Mouse (Mus musculus): Measurements from ENCODE around the gene Olfr644. TPM values are rescaled to one million over a fixed set of nuclear protein-coding genes. Genes with fewer than 3 reads are reported as not detected.

Gene Olfr644
- polyA plus RNA-seq (2014; fragmentation: Nextera tagmentation; extraction: Ambion mirVana): not detected in 2 replicates

DNA sequence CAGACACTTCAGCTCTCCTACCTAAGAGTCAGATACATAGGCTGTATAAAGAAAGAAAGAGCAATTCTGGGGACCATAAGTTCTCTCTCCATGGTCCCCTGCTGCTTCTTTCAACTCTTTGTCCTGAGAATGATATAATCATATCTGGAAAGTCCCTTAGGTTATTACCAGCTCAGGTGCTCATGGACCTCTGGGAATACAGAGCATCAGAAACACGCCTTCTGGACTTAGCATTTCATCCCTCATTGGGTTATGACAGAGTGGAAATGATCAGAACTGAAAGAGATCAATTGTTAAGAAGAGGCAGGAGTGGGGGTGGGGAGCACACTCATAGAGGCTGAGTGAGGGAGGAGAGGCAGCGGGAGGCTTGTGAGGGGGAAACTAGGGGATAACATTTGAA, at the start of gene Olfr644:
Gene Olfr644, minus strand, starts transcription at position 101 of the 400 bp plus-strand sequence.
- H3K4me1 ChIP-seq (ENCODE audit: control insufficient read depth, insufficient read depth, low read length): no peaks in the 10 kb centered on the region
- 69% methylated on average over 2 of the region's 2 CpGs for WGBS
- H3K36me3 ChIP-seq (ENCODE audit: control insufficient read depth, insufficient read depth, low read length): no peaks in the 10 kb centered on the region
- H3K27ac ChIP-seq (ENCODE audit: low read depth, low read length): no peak within 1 kb of the TSS
- no peak within 1 kb of the TSS for H3K9ac ChIP-seq (ENCODE audit: low read depth, low read length)
- no peak within 1 kb of the TSS for H3K4me2 ChIP-seq (replicated peaks; ENCODE audit: low read depth, low read length)
- no peaks in the 10 kb centered on the region for H3K27me3 ChIP-seq (ENCODE audit: control insufficient read depth, insufficient read depth, low read length)
- H3K9me3 ChIP-seq (ENCODE audit: control insufficient read depth, low read length): no peaks in the 10 kb centered on the region
- no peak for ATAC-seq (ENCODE audit: low FRiP score, low TSS enrichment)
- H3K4me3 ChIP-seq (ENCODE audit: low read length): no peak within 1 kb of the TSS

DNA sequence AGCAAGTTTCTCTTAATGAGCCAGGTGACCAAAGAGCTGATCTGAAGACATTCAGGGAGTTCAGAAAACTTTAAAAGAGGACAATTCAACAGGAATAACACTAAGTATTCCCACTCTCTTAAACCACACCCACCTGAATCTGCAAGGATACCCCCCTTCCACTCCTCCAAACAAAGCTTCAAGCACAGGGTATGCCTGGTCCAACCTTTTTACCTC, 33.0 kb upstream of the Olfr644 start, which contains the start of gene Olfr646:
Gene Olfr646, plus strand, starts transcription at position 117 of the 216 bp plus-strand sequence.
- Histone ChIP-seq H3K4me1 (ENCODE audit: control insufficient read depth, insufficient read depth, low read length) (no peaks in the 10 kb centered on the region), H3K27ac (ENCODE audit: low read depth, low read length) (no peak within 1 kb of the TSS), H3K4me2 (replicated peaks; ENCODE audit: low read depth, low read length) (no peak within 1 kb of the TSS), H3K36me3 (ENCODE audit: control insufficient read depth, insufficient read depth, low read length) (no peaks in the 10 kb centered on the region), H3K4me3 (ENCODE audit: low read length) (no peak within 1 kb of the TSS), H3K9ac (ENCODE audit: low read depth, low read length) (no peak within 1 kb of the TSS), H3K9me3 (ENCODE audit: control insufficient read depth, low read length) (no peaks in the 10 kb centered on the region), H3K27me3 (ENCODE audit: control insufficient read depth, insufficient read depth, low read length) (no peaks in the 10 kb centered on the region)
- ATAC-seq (ENCODE audit: low FRiP score, low TSS enrichment): no peak

GRCm38 (mm10) chr7:104103913-104104756, 32.5 kb upstream of the Olfr644 start:
- Histone ChIP-seq H3K4me2 (replicated peaks; ENCODE audit: low read depth, low read length) (no peak overlapping the region), H3K9ac (ENCODE audit: low read depth, low read length) (no peak overlapping the region), H3K4me3 (ENCODE audit: low read length) (no peak overlapping the region), H3K4me1 (ENCODE audit: control insufficient read depth, insufficient read depth, low read length) (no peaks in the 10 kb centered on the region), H3K27ac (ENCODE audit: low read depth, low read length) (no peak overlapping the region), H3K9me3 (ENCODE audit: control insufficient read depth, low read length) (no peaks in the 10 kb centered on the region), H3K36me3 (ENCODE audit: control insufficient read depth, insufficient read depth, low read length) (no peaks in the 10 kb centered on the region), H3K27me3 (ENCODE audit: control insufficient read depth, insufficient read depth, low read length) (no peaks in the 10 kb centered on the region)
- ATAC-seq (ENCODE audit: low FRiP score, low TSS enrichment): no peak
- 39% methylated on average over 4 of the region's 4 CpGs for WGBS

DNA sequence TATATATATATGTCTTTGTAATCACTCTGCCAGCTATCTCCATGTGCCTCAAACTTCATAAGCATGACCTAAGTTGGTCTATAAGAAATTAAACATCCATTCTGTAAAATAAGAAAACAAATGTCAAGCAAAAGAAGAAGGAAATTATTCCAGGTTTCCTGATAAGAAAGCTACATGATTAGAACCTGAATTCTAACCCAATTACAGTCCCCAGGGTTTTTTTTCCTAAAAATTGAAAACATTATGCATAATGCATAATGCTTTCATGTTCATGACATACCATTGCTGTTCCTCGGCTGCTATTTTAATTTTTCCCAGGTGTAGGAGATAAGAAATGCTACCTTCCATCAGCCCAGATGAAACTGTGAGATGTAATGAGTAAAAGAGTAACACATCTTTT, 13.7 kb upstream of the Olfr644 start, which contains the start of gene Olfr645:
Gene Olfr645, minus strand, starts transcription at position 101 of the 400 bp plus-strand sequence.
- Histone ChIP-seq H3K27me3 (ENCODE audit: control insufficient read depth, insufficient read depth, low read length) (no peaks in the 10 kb centered on the region), H3K4me3 (ENCODE audit: low read length) (no peak within 1 kb of the TSS), H3K4me2 (replicated peaks; ENCODE audit: low read depth, low read length) (no peak within 1 kb of the TSS), H3K9ac (ENCODE audit: low read depth, low read length) (no peak within 1 kb of the TSS), H3K27ac (ENCODE audit: low read depth, low read length) (no peak within 1 kb of the TSS), H3K4me1 (ENCODE audit: control insufficient read depth, insufficient read depth, low read length) (no peaks in the 10 kb centered on the region), H3K36me3 (ENCODE audit: control insufficient read depth, insufficient read depth, low read length) (no peaks in the 10 kb centered on the region), H3K9me3 (ENCODE audit: control insufficient read depth, low read length) (no peaks in the 10 kb centered on the region)
- no peak for ATAC-seq (ENCODE audit: low FRiP score, low TSS enrichment)
- WGBS: 74% methylated on average over 1 of the region's 1 CpGs

GRCm38 (mm10) chr7:104061345-104061744, 10.3 kb downstream of the Olfr644 start, which contains the start of gene 4930516K23Rik:
Gene 4930516K23Rik, minus strand, starts transcription at chr7:104061445.
- H3K9me3 ChIP-seq (ENCODE audit: control insufficient read depth, low read length): no peaks in the 10 kb centered on the region
- ATAC-seq (ENCODE audit: low FRiP score, low TSS enrichment): no peak
- H3K36me3 ChIP-seq (ENCODE audit: control insufficient read depth, insufficient read depth, low read length): no peaks in the 10 kb centered on the region
- H3K9ac ChIP-seq (ENCODE audit: low read depth, low read length): no peak within 1 kb of the TSS
- no peak within 1 kb of the TSS for H3K27ac ChIP-seq (ENCODE audit: low read depth, low read length)
- no peak within 1 kb of the TSS for H3K4me2 ChIP-seq (replicated peaks; ENCODE audit: low read depth, low read length)
- H3K4me1 ChIP-seq (ENCODE audit: control insufficient read depth, insufficient read depth, low read length): no peaks in the 10 kb centered on the region
- no peaks in the 10 kb centered on the region for H3K27me3 ChIP-seq (ENCODE audit: control insufficient read depth, insufficient read depth, low read length)
- 67% methylated on average over 2 of the region's 2 CpGs for WGBS
- no peak within 1 kb of the TSS for H3K4me3 ChIP-seq (ENCODE audit: low read length)

DNA sequence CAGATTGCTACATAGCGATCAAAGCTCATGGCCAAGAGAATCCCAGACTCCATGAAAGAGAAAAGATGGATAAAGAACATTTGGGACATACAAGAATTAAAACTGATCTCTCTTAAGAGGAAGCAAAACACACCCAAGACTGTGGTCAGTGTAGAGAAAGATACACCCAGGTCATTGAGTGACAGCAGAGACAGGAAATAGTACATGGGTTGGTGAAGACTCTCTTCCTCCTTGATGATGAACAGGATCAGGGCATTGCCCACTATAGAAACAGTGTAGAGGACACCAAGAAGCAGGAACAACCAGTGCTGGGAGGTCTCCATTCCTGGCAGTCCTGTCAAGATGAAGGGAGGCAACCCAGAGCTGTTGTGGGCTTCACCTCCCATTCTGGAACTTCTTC, 12.5 kb downstream of the Olfr644 start:
- H3K9ac ChIP-seq (ENCODE audit: low read depth, low read length): no peak overlapping the region
- no peak for ATAC-seq (ENCODE audit: low FRiP score, low TSS enrichment)

DNA sequence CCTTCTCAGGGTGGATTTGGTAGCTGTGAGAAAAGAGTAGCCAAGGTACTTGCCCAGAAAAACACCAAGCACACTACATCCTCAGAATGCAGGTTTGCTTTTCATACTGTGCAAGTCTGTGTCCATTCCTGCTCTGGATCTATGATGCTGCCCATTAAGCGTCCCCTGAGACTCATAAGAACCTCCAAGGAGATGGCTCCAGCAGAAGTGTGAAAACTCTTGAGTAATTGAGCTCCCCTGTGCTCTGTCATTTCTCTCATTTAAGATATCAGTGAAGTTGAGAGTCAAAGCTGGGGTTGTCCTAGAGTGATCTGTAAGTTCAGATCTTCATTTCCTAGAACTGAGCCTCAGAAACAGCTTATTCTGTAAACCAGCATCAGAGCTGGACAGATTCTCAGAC, 19.1 kb downstream of the Olfr644 start, which contains the start of gene Olfr642:
Gene Olfr642, minus strand, starts transcription at position 101 of the 400 bp plus-strand sequence.
- no peak within 1 kb of the TSS for H3K4me3 ChIP-seq (ENCODE audit: low read length)
- H3K27ac ChIP-seq (ENCODE audit: low read depth, low read length): no peak within 1 kb of the TSS
- H3K9ac ChIP-seq (ENCODE audit: low read depth, low read length): no peak within 1 kb of the TSS
- H3K4me1 ChIP-seq (ENCODE audit: control insufficient read depth, insufficient read depth, low read length): no peaks in the 10 kb centered on the region
- ATAC-seq (ENCODE audit: low FRiP score, low TSS enrichment): no peak
- H3K36me3 ChIP-seq (ENCODE audit: control insufficient read depth, insufficient read depth, low read length): no peaks in the 10 kb centered on the region
- H3K4me2 ChIP-seq (replicated peaks; ENCODE audit: low read depth, low read length): no peak within 1 kb of the TSS
- WGBS: 65% methylated on average over 1 of the region's 1 CpGs
- H3K9me3 ChIP-seq (ENCODE audit: control insufficient read depth, low read length): no peaks in the 10 kb centered on the region
- no peaks in the 10 kb centered on the region for H3K27me3 ChIP-seq (ENCODE audit: control insufficient read depth, insufficient read depth, low read length)

More for the DNA sequence above, 12.5 kb downstream of the Olfr644 start:
- H3K4me1 ChIP-seq (ENCODE audit: control insufficient read depth, insufficient read depth, low read length): no peaks in the 10 kb centered on the region
- no peak overlapping the region for H3K4me2 ChIP-seq (replicated peaks; ENCODE audit: low read depth, low read length)
- 92% methylated on average over 1 of the region's 1 CpGs for WGBS
- H3K27ac ChIP-seq (ENCODE audit: low read depth, low read length): no peak overlapping the region
- no peaks in the 10 kb centered on the region for H3K27me3 ChIP-seq (ENCODE audit: control insufficient read depth, insufficient read depth, low read length)
- H3K4me3 ChIP-seq (ENCODE audit: low read length): no peak overlapping the region
- H3K36me3 ChIP-seq (ENCODE audit: control insufficient read depth, insufficient read depth, low read length): no peaks in the 10 kb centered on the region
- H3K9me3 ChIP-seq (ENCODE audit: control insufficient read depth, low read length): no peaks in the 10 kb centered on the region

- 88% methylated on average over 4 of the region's 4 CpGs for WGBS
- Histone ChIP-seq H3K4me3 (ENCODE audit: low read length) (no peak overlapping the region), H3K4me1 (ENCODE audit: control insufficient read depth, insufficient read depth, low read length) (no peaks in the 10 kb centered on the region), H3K27ac (ENCODE audit: low read depth, low read length) (no peak overlapping the region), H3K9ac (ENCODE audit: low read depth, low read length) (no peak overlapping the region), H3K36me3 (ENCODE audit: control insufficient read depth, insufficient read depth, low read length) (no peaks in the 10 kb centered on the region), H3K4me2 (replicated peaks; ENCODE audit: low read depth, low read length) (no peak overlapping the region), H3K9me3 (ENCODE audit: control insufficient read depth, low read length) (no peaks in the 10 kb centered on the region), H3K27me3 (ENCODE audit: control insufficient read depth, insufficient read depth, low read length) (no peaks in the 10 kb centered on the region)
- no peak for ATAC-seq (ENCODE audit: low FRiP score, low TSS enrichment)
Observed at GRCm38 (mm10) chr7:104050745-104051144, 20.9 kb downstream of the Olfr644 start.

GRCm38 (mm10) chr7:104035145-104035544, 36.5 kb downstream of the Olfr644 start, which contains the start of gene Olfr641:
Gene Olfr641, plus strand, starts transcription at chr7:104035445.
- no peaks in the 10 kb centered on the region for H3K27me3 ChIP-seq (ENCODE audit: control insufficient read depth, insufficient read depth, low read length)
- 73% methylated on average over 1 of the region's 1 CpGs for WGBS
- no peak within 1 kb of the TSS for H3K9ac ChIP-seq (ENCODE audit: low read depth, low read length)
- H3K4me2 ChIP-seq (replicated peaks; ENCODE audit: low read depth, low read length): no peak within 1 kb of the TSS
- H3K27ac ChIP-seq (ENCODE audit: low read depth, low read length): no peak within 1 kb of the TSS
- ATAC-seq (ENCODE audit: low FRiP score, low TSS enrichment): no peak
- no peaks in the 10 kb centered on the region for H3K36me3 ChIP-seq (ENCODE audit: control insufficient read depth, insufficient read depth, low read length)
- H3K4me3 ChIP-seq (ENCODE audit: low read length): no peak within 1 kb of the TSS
- H3K9me3 ChIP-seq (ENCODE audit: control insufficient read depth, low read length): no peaks in the 10 kb centered on the region
- no peaks in the 10 kb centered on the region for H3K4me1 ChIP-seq (ENCODE audit: control insufficient read depth, insufficient read depth, low read length)
